Mouse (Mus musculus) limb, embryonic 11.5 days (tissue): ENCODE measurements around the gene Prr11. TPM values are rescaled to one million over a fixed set of nuclear protein-coding genes. Genes with fewer than 3 reads are reported as not detected.

Experiments used
- ATAC-seq: fragments of 200-750 bp; cut with Nextera tagmentation; 2 replicates; pipeline ENCODE4 v1.8.0; 2017; ENCODE audit warnings: low read depth; ENCODE audit not compliant: insufficient number of reproducible peaks, low FRiP score, low TSS enrichment
- DNase-seq: peaks from one replicate; pipeline ENCODE4 v3.0.0-alpha.2; 2015; ENCODE audit warnings: low spot score
- H3K27ac ChIP-seq: fragments of 300-500 bp; sonication (generic); replicated peaks from 2 replicates; pipeline ENCODE4 v1.5.1; 2014; ENCODE audit warnings: low read depth, mild to moderate bottlenecking, low read length
- H3K27me3 ChIP-seq: fragments of 300-500 bp; sonication (generic); 2 replicates; pipeline ENCODE4 v1.6.1; 2014; ENCODE audit warnings: mild to moderate bottlenecking, low read length, mixed read lengths; ENCODE audit not compliant: control insufficient read depth, insufficient read depth
- H3K36me3 ChIP-seq: fragments of 300-500 bp; sonication (generic); 2 replicates; pipeline ENCODE4 v1.6.1; 2014; ENCODE audit warnings: mild to moderate bottlenecking, low read length, moderate library complexity, mixed read lengths; ENCODE audit not compliant: control insufficient read depth, insufficient read depth
- H3K4me1 ChIP-seq: fragments of 300-500 bp; sonication (generic); 2 replicates; pipeline ENCODE4 v1.6.1; 2014; ENCODE audit warnings: low read length, mixed read lengths; ENCODE audit not compliant: control insufficient read depth, insufficient read depth
- H3K4me2 ChIP-seq: fragments of 300-500 bp; sonication (generic); 2 replicates; pipeline ENCODE4 v1.6.1; 2014; ENCODE audit warnings: low read depth, mild to moderate bottlenecking, moderate library complexity; ENCODE audit not compliant: severe bottlenecking
- H3K4me3 ChIP-seq: fragments of 300-500 bp; sonication (generic); 2 replicates; pipeline ENCODE4 v1.5.1; 2014; ENCODE audit warnings: low read depth, low read length
- H3K9ac ChIP-seq: fragments of 300-500 bp; sonication (generic); 2 replicates; pipeline ENCODE4 v1.6.1; 2014; ENCODE audit warnings: mild to moderate bottlenecking, low read length
- H3K9me3 ChIP-seq: fragments of 300-500 bp; sonication (generic); 2 replicates; pipeline ENCODE4 v1.6.1; 2016; ENCODE audit warnings: low read length; ENCODE audit not compliant: control insufficient read depth
- WGBS: fragments of 180-500 bp; shearing (Covaris S2); extraction: QIAGEN DNeasy Blood & Tissue Kit; methylation state at CpG from one replicate; pipeline ENCODE4 v1.1.7; 2014; 5-methylcytosine and 5-hydroxymethylcytosine counted together
- polyA plus RNA-seq: library from polyadenylated mRNA; unstranded; fragments of >200 nt; fragmentation: Nextera tagmentation; extraction: Ambion mirVana; gene quantifications from 2 replicates; pipeline ENCODE4 v1.2.1, GENCODE M21; 2014

The Prr11 gene
- 18.9 and 21.0 TPM in 2 replicates for polyA plus RNA-seq

GRCm38 (mm10) chr11:87108409-87108754, at the start of gene Prr11:
TSS of gene Prr11 (minus strand) at chr11:87108708.
- Histone ChIP-seq H3K36me3 (peaks cover 8% of the 10 kb centered on the region; the same call in 1 of the 2 replicates), H3K4me1 (0 out of 2 replicates have a peak, but pooled peaks cover 5% of the 10 kb centered on the region), H3K27me3 (no peaks in the 10 kb centered on the region), H3K9me3 (no peaks in the 10 kb centered on the region), H3K9ac (peak within 1 kb of the TSS; percentile 100), H3K27ac (peak within 1 kb of the TSS; percentile 96), H3K4me2 (peak within 1 kb of the TSS; percentile 60), H3K4me3 (peak within 1 kb of the TSS; percentile 98)
- ATAC-seq: no peak
- 0% methylated on average over 14 of the region's 14 CpGs for WGBS
- no peak for DNase-seq

DNA sequence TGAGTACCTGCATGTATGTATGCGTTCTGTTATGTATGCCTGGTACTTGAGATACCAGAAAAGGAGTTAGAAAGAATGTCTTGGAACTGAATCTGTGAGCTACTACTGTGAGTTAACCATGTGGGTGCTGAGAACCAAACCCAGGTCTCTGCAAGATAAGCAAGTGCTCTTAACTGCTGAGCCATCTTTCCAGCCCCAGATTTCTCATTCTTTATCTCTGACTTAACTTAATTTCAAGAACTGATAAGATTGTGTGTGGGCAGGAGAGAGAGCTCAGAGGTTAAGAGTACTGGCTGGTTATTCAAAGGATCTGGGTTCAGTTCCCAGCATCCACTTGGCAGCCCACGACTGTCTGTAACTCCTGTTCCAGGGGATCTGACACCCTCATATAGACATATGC, 49.5 kb upstream of the Prr11 start:
- WGBS: 93% methylated on average over 2 of the region's 2 CpGs
- no peak for DNase-seq
- Histone ChIP-seq H3K9me3 (no peaks in the 10 kb centered on the region), H3K9ac (no peak overlapping the region), H3K4me1 (no peaks in the 10 kb centered on the region), H3K27me3 (no peaks in the 10 kb centered on the region), H3K36me3 (0 out of 2 replicates have a peak, but pooled peaks cover 2% of the 10 kb centered on the region), H3K27ac (no peak overlapping the region), H3K4me2 (no peak overlapping the region), H3K4me3 (no peak overlapping the region)
- ATAC-seq: no peak

DNA sequence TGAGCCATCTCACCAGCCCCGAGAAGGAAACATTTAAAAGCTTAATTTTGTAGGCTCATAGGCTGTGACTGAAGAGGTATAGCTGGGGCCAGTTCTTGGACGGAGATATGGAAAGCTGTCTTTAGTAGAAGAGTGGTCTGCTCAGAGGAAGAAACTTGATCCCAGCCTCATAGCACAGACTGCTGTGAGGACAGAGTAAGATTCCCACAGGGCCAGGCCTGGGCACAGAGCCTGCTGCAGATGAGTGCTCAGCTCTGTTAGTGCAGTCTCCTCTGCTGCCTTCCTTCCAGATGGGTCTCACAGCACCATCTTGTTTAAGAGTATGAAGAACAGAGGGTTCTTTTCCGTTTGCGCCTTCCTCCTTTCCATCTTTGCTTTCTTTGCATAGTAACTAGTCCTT, 27.7 kb upstream of the Prr11 start:
- ATAC-seq: no peak
- Histone ChIP-seq H3K27me3 (no peaks in the 10 kb centered on the region), H3K9me3 (no peaks in the 10 kb centered on the region), H3K36me3 (peaks cover 2% of the 10 kb centered on the region; the same call in 1 of the 2 replicates), H3K9ac (no peak overlapping the region), H3K4me2 (no peak overlapping the region), H3K4me3 (no peak overlapping the region), H3K4me1 (no peaks in the 10 kb centered on the region), H3K27ac (no peak overlapping the region)
- no peak for DNase-seq
- 92% methylated on average over 4 of the region's 4 CpGs for WGBS

DNA sequence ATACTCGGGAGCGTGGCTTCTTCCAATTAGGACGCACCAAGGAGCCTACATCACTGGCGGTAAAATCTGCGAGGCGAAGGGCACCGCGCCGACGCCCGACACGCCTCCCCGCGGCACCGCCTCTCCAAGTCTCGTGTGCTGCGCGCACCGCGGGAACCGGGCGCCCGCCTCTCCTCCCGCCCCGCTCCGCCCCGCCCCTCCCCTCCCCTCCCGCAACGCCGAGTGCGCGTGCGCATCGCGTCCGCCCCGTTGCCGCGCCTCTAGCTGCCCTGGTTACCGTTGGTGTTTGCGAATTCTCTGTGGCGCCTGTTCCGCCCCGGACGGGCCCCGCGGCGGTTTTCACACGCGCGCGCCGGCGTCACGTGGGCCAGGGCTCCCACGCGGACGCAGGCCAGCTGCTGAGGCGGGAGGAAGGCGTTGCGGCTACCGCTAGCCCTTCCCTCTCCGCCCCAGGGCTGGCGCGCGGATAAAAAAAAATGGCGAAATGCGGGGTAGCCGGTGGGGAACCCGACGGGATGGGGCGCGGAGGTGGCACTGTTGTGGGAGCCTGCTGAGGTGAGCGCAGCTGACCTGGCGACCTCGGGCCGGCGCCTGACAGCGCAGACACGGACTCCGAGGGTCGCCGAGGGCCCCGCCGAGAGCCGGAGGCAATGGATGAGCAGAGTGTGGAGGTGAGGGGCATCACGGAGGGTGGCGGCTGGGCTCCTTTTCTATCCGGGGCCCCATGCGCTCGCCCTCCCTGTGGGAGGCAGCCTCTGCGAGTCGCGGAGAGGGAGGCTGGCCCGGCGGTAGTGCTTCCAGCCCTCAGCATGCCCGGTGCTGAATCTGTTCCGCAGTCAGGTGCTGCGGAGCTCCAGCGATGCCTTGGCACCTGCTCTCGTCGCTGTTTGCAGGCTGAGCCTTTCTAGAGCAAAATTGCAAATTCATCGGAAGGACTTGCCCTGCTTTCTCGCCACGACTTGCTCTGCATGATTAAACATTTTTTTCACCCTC, 18.6 kb upstream of the Prr11 start, which contains the start of gene Trim37:
Gene Trim37 (plus strand): TSS at position 254 of the 993 bp plus-strand sequence.
- peak within 1 kb of the TSS; percentile 96 for H3K4me3 ChIP-seq
- H3K36me3 ChIP-seq: peaks cover 11% of the 10 kb centered on the region; the same call in 1 of the 2 replicates
- peak within 1 kb of the TSS; percentile 85 for H3K9ac ChIP-seq
- peak; percentile 93 for DNase-seq
- under 1% methylated on average over 97 of the region's 105 CpGs for WGBS
- H3K4me2 ChIP-seq: peak within 1 kb of the TSS; percentile 79
- no peaks in the 10 kb centered on the region for H3K27me3 ChIP-seq
- ATAC-seq: peak; percentile 83
- H3K27ac ChIP-seq: peak within 1 kb of the TSS; percentile 77
- H3K9me3 ChIP-seq: no peaks in the 10 kb centered on the region
- 0 out of 2 replicates have a peak, but pooled peaks cover 2% of the 10 kb centered on the region for H3K4me1 ChIP-seq

DNA sequence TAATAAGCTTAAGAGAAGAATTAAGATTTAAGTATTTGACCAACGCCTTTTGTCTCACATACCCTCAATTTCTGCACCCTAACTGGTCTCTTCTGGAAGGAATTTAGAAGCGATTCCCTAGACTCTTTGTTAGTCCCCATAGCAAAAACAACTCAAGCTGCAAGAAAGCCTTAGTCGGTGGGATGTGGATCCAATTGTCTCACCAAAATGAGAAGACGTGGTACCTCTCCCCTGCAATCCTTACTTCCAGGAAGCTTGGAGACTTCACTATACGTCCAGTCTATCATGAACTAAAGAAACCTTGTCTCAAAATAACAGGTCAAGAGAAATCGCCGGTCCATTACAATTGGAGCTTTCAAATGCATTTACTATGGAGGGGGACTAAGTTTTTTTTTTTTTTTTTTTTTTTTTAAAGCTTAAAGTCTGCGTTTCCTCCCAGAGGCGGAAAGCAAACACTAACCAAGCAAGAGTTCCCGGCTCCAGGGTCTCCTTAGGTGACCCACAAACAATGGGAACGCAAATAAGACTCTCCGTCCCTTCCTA, 17.8 kb upstream of the Prr11 start:
- Histone ChIP-seq H3K9ac (peak overlapping the region; percentile 85), H3K4me2 (peak overlapping the region; percentile 79), H3K9me3 (no peaks in the 10 kb centered on the region), H3K4me3 (peak overlapping the region; percentile 96), H3K27me3 (no peaks in the 10 kb centered on the region), H3K36me3 (peaks cover 11% of the 10 kb centered on the region; the same call in 1 of the 2 replicates), H3K4me1 (0 out of 2 replicates have a peak, but pooled peaks cover 2% of the 10 kb centered on the region), H3K27ac (peak overlapping the region; percentile 57)
- 2% methylated on average over 12 of the region's 12 CpGs for WGBS
- ATAC-seq (peak; percentile 1; the same call in 1 of the 2 replicates), DNase-seq (peak; percentile 47)

- H3K4me1 ChIP-seq: 0 out of 2 replicates have a peak, but pooled peaks cover 2% of the 10 kb centered on the region
- no peaks in the 10 kb centered on the region for H3K27me3 ChIP-seq
- H3K4me2 ChIP-seq: peak overlapping the region; percentile 79; the same call in 1 of the 2 replicates
- H3K9ac ChIP-seq: 0 out of 2 replicates have a peak overlapping the region, but pooled peaks have one; percentile 7
- peaks cover 15% of the 10 kb centered on the region; the same call in 1 of the 2 replicates for H3K36me3 ChIP-seq
- peak overlapping the region; percentile 96; the same call in 1 of the 2 replicates for H3K4me3 ChIP-seq
- 68% methylated on average over 4 of the region's 4 CpGs for WGBS
- ATAC-seq (no peak), DNase-seq (peak; percentile 20)
- H3K27ac ChIP-seq: no peak overlapping the region
- H3K9me3 ChIP-seq: no peaks in the 10 kb centered on the region
Measured at GRCm38 (mm10) chr11:87125562-87125961, 17.1 kb upstream of the Prr11 start.

DNA sequence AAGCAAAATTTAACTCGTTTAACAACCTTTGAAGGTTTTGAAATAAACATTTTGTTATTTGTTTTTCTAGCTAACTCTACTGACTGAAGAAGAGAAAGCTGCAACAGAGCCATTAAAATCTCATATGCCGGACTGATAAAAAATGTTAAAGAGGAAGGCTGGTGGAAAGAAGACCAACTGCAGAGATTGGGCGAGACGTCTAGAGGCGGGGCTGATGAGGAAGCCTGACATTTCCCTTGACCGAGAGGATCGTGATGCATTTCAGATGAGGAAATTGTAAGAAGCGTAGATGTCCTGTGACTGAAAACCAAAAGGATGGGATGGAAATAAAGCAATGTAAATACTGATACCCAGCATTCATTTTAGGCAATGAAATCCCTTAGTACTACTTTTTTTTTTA, 13.4 kb upstream of the Prr11 start:
- no peak for ATAC-seq
- Histone ChIP-seq H3K27me3 (no peaks in the 10 kb centered on the region), H3K36me3 (peaks cover 27% of the 10 kb centered on the region)

More for the DNA sequence above, 13.4 kb upstream of the Prr11 start:
- H3K9ac ChIP-seq: no peak overlapping the region
- no peak for DNase-seq
- no peak overlapping the region for H3K4me2 ChIP-seq
- no peaks in the 10 kb centered on the region for H3K4me1 ChIP-seq
- H3K4me3 ChIP-seq: no peak overlapping the region
- H3K9me3 ChIP-seq: no peaks in the 10 kb centered on the region
- WGBS: 87% methylated on average over 8 of the region's 8 CpGs
- no peak overlapping the region for H3K27ac ChIP-seq
